Mouse (Mus musculus) stomach, adult 2 months (tissue): Measurements from ENCODE around the gene Pmel. TPM values are rescaled to one million over a fixed set of nuclear protein-coding genes. Genes with fewer than 3 reads are reported as not detected.

ENCODE experiments used
- polyA plus RNA-seq: library from polyadenylated mRNA; depleted of rRNA; stranded (reverse); fragments of >200 nt; gene quantifications from 2 replicates; pipeline ENCODE4 v1.2.3, GENCODE M21; 2012; rRNA removed

Pmel gene
- 1.5 and 1.8 TPM in 2 replicates for polyA plus RNA-seq

DNA sequence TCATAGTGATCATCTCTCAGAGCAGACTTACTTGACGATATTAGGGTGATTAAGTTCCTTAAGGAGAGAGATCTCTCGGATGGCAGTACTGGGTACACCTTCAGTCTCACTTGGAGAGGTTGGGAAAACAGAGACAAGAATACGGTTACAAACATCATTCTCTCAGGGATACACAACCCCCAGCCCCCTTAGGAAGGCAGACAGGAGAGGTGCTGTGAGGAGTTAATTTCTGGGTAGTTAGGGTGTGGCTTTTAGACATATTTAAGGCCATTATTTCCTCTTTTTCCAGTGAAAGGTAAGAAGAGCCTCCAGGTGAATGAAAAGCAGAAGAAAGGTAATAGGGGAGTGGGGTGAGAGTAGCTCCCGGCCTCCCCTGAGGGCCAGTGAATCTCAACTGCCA, at the start of gene Pmel:
Pmel (plus strand) TSS at position 301 of the 400 bp plus-strand sequence.

DNA sequence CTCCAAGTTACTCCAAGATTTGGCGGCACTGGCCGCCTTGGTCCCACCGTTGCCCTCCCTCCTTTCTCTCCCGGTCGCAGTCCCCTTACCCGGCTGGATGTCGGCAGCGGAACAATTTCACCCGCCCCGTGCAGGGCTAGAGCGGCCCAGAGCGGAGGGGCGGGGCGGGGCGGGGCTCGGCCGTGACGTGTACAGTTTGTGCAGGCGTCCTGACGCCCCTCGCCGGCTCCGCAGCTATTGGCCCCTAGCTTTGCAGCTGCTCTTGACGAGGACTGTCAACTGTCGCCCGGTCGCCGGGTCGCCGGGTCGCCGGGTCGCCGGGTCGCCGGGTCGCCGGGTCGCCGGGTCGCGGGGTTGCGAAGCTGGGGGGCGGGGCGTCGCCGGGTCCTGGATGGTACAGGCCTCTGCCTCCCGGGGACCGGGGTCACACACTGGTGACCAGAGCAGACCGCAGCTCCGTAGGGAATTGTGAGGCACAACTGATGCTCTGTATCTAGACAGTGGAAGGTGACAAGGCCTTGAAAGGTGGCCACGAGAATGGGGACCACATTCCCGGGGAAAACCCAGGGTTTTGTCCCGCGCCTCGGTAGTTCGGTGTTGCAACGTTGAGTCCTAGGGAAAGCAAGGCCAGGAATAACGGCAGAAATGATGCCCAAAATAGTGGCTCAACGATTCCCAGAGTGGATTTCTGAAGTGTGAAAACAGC, 30.1 kb upstream of the Pmel start, which contains the start of gene Suox:
Suox (minus strand) TSS at position 311 of the 706 bp plus-strand sequence.

DNA sequence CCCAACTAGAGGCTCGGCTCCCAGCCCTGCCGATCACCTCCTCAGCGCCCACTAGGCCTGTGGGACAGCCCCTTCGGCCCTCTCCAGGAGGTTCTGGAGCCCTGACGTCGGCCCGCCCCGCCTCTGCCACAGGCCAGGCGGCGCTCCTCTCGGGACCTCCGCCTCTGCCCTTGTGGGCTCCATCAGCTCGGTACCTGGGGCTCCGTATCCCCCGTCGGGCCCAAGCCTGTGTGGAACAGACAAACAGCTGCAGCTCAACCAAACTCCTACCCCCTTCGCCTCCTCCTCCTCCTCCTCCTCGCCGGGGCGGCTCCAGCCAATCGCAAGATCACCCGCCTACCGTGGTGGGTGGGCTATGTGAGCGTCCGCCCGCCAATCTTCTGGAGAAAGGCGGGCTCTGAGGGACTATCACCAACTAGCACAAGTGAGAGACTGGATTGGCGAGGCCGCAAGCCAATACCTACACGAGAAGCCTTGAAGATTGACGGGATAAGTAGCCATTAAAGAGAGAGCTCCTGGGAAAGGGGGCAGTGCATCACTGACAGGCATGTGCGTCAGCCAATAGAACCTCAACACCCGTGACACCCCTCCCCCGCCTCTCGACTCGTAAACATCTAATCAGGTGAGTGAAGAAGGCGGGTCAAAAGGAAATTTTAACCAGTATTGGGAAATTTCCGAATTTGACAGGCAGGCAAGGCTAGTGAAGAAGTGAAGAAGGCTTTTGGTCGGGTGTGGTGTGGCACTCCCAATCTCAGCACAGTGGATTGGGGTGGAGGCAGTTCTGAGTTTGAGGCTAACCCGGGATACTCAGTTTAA, 7.8 kb upstream of the Pmel start, which contains the start of gene Rab5b:
Rab5b (minus strand) TSS at position 273 of the 816 bp plus-strand sequence.

DNA sequence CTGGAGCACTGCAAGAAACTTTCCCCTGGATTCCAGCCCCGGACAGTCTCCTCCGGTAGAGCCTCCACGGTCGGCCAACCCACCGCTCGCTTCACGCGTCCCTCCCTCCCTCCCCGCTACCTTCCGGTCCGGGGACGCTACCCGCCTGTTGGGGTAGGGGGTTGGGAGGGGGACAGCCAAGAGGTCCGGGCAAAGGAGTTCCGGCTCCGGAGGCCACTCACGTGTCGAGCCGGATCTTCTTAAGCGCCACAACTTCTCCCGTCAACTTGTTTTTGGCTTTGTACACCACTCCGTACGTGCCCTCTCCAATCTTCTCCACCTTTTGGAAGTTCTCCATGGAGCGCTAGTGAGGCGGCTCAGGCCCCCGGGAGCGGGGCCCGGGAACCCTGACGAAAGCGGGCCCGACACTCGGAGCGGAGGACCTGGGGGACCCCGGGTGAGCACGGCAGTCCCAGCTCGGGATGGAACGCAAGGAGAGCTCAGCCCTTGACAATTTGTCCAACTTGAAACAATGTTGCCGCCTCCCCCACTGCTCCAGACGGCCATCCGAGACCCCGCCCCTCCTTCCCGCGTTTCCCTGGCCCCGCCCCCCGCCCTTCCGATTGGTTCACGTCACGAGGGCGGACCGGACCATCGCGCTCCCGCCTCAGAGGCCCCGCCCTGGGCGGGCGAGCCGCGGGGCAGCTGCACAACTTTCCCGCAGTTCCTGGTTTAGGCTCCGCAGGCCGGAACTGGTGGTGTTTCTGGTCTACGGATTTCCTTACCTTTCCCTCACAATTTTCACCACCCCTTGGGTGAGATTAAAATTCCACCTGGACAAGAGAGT, 709 bp downstream of the Pmel start, which contains the start of gene Cdk2:
Cdk2 (minus strand) TSS at position 541 of the 826 bp plus-strand sequence.

DNA sequence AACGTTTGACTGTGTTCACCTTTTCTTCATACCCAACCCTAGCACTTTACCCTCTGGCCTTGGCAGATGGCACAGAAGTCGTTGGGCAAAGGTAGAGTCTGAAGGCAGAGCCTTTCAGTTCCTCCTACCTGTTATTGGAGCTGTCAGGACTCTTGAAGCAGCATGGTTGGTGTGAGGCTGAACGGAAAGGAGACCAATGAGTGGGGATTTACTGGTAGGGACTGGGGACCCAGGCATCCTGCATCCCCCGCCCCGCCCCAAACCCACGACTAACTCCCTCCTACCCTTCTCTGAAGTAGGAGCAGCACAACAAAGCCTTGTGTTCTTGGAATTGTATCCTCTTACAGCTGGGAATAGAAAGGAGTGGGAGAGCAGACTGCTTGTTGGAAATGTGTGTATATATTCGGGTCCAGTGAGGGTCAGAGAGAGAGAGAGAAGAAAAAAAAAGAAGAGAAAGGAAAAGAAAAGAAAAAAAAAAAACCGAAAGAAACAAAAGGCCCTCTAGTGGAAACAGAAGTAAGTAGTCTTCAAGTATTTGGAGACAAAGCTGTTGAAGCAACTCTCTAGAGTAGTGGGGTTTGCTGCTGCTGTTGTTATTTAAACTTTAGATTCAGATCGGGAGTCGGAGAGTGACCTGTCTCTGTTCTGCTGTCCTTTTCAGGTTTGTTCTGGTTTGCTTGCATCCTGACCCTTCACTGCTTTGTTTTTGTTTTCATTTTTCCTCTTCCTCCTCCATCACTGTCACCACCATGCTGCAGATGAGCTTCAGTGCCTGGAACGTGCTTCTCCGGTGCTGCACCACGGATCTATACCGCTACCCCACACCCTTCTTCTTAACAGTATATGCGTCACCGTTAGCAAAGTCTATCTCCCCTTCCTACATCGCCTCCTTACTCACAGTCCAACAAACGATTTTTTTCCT, 40.9 kb downstream of the Pmel start, which contains the start of gene Dgka:
Dgka (minus strand) TSS at position 176 of the 922 bp plus-strand sequence.

DNA sequence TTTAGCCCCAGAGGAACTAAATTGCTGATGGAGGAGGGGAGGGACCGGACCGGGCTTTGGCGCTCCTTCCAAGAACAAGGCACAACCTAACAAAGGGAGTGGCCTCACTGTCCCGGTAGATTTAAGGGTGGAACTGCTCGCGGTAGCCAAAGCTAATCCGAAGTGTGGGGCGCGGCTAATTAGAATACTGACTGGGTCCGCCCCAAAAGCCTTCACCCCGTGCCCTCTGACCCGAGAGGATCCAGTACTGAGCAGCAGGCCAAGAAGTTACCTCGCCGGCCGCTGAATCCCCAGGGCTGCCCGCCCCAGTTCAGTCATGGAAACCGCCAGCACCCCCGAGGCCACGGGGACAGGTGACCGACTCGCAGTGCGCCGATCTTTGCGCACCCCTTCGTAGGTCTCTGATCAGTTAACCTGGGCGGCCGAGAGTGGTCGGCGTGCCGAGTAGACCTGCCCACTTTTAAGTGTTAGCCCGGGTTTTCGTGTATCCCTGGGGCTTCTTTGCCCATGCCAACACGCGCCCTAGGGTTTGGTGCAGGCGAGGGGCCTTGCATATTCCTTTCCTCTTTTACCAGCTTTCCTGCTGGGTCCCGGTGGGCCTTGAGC, 43.8 kb downstream of the Pmel start, which contains the start of gene Pym1:
Pym1 (plus strand) TSS at position 244 of the 606 bp plus-strand sequence.

Other genes with a start within 250 kb of the Pmel start
- 32.1 and 38.8 TPM in 2 replicates for gene Smarcc2, start 244.9 kb upstream of the Pmel start, polyA plus RNA-seq
- gene Myl6, start 210.1 kb upstream of the Pmel start, polyA plus RNA-seq, result 404 and 639 TPM in 2 replicates
- 1.6 and 1.9 TPM in 2 replicates for gene Myl6b, start 205.5 kb upstream of the Pmel start, polyA plus RNA-seq
- gene Esyt1, start 178.3 kb upstream of the Pmel start, polyA plus RNA-seq, result 22.8 and 23.2 TPM in 2 replicates
- gene Zc3h10, start 156.4 kb upstream of the Pmel start, polyA plus RNA-seq, result 6.9 and 7.8 TPM in 2 replicates
- 1,075 and 1,307 TPM in 2 replicates for gene Rpl41, start 154.9 kb upstream of the Pmel start, polyA plus RNA-seq
- gene Pa2g4, start 138.2 kb upstream of the Pmel start, polyA plus RNA-seq, result 4.8 and 7.2 TPM in 2 replicates
- 15.2 and 18.8 TPM in 2 replicates for gene Erbb3, start 114.5 kb upstream of the Pmel start, polyA plus RNA-seq
- 506 and 586 TPM in 2 replicates for gene Rps26, start 77.4 kb upstream of the Pmel start, polyA plus RNA-seq
- gene Ikzf4, start 58.2 kb upstream of the Pmel start, polyA plus RNA-seq, result 0.70 and 0.71 TPM in 2 replicates
- gene Suox, start 30.1 kb upstream of the Pmel start, polyA plus RNA-seq, result 19.1 and 36.0 TPM in 2 replicates
- 35.8 and 44.6 TPM in 2 replicates for gene Rab5b, start 7.9 kb upstream of the Pmel start, polyA plus RNA-seq
- 4.8 and 7.7 TPM in 2 replicates for gene Cdk2, start 836 bp downstream of the Pmel start, polyA plus RNA-seq
- gene Dgka, start 40.7 kb downstream of the Pmel start, polyA plus RNA-seq, result 11.9 and 18.1 TPM in 2 replicates
- 7.1 and 7.7 TPM in 2 replicates for gene Pym1, start 43.7 kb downstream of the Pmel start, polyA plus RNA-seq
- gene Mmp19, start 86.7 kb downstream of the Pmel start, polyA plus RNA-seq, result 1.2 and 1.7 TPM in 2 replicates
- 4.2 and 6.2 TPM in 2 replicates for gene Dnajc14, start 99.9 kb downstream of the Pmel start, polyA plus RNA-seq
- gene Tmem198b, start 100.2 kb downstream of the Pmel start, polyA plus RNA-seq, result 9.4 and 11.5 TPM in 2 replicates
- 0.31 and 0.76 TPM in 2 replicates for gene Sarnp, start 113.1 kb downstream of the Pmel start, polyA plus RNA-seq
- 39.1 and 41.1 TPM in 2 replicates for gene Ormdl2, start 117.5 kb downstream of the Pmel start, polyA plus RNA-seq
- 0.54 TPM in 2 replicates for gene Gdf11, start 187.5 kb downstream of the Pmel start, polyA plus RNA-seq
- 52.8 and 59.1 TPM in 2 replicates for gene Cd63, start 196.8 kb downstream of the Pmel start, polyA plus RNA-seq
- 13.0 and 16.4 TPM in 2 replicates for gene Rdh5, start 218.7 kb downstream of the Pmel start, polyA plus RNA-seq
- gene Bloc1s1, start 219.8 kb downstream of the Pmel start, polyA plus RNA-seq, result 50.6 and 55.1 TPM in 2 replicates
- gene Itga7, start 229.6 kb downstream of the Pmel start, polyA plus RNA-seq, result 45.3 and 45.5 TPM in 2 replicates